Mouse (Mus musculus): ENCODE results near the gene Gm7029. TPM values are rescaled to one million over a fixed set of nuclear protein-coding genes. Genes with fewer than 3 reads are reported as not detected.

The Gm7029 gene
- total and polyA plus RNA-seq, 3 experiments, result not detected

- peaks cover 4% of the 10 kb centered on the region for H3K4me1 ChIP-seq (ENCODE audit: control insufficient read depth, insufficient read depth, low read length)
- H3K4me3 ChIP-seq, result peak overlapping the region; percentile 59; the same call in 1 of the 2 replicates
- H3K9ac ChIP-seq (ENCODE audit: low read depth, low read length), result no peak overlapping the region
- peaks cover 3% of the 10 kb centered on the region; the same call in 1 of the 2 replicates for H3K36me3 ChIP-seq (ENCODE audit: control insufficient read depth, insufficient read depth, low read length)
- intact Hi-C loops (cut with DNase I), result no loop called here
- peak overlapping the region; percentile 62; the same call in 1 of the 2 replicates for H3K27ac ChIP-seq
- no peaks in the 10 kb centered on the region for H3K79me2 ChIP-seq (replicated peaks; ENCODE audit: control insufficient read depth, insufficient read depth, low read length)
- H3K27me3 ChIP-seq (ENCODE audit: control insufficient read depth, insufficient read depth, low read length), result no peaks in the 10 kb centered on the region
- no peak for DNase-seq
- no peak for TF ChIP-seq CTCF (IDR thresholded peaks at IDR 0.05)
- TF ChIP-seq POLR2A (IDR thresholded peaks at IDR 0.05; ENCODE audit: insufficient read depth, low read depth, low read length), result no peak
- no peak for TF ChIP-seq EP300 (IDR thresholded peaks at IDR 0.05; ENCODE audit: insufficient read depth, low read depth, low read length)
- WGBS, result 70% methylated on average over 31 of the region's 31 CpGs
Observed at GRCm38 (mm10) chr17:33916847-33917655, 43.4 kb downstream of the Gm7029 start.

GRCm38 (mm10) chr17:33917656-33918292 is 44.1 kb downstream of the Gm7029 start:
- no peak for TF ChIP-seq EP300 (IDR thresholded peaks at IDR 0.05; ENCODE audit: insufficient read depth, low read depth, low read length)
- H3K27ac ChIP-seq, result no peak overlapping the region
- H3K9ac ChIP-seq (ENCODE audit: low read depth, low read length), result no peak overlapping the region
- peak in 1 of 2 experiments; percentile 24 for DNase-seq
- 82% methylated on average over 18 of the region's 18 CpGs for WGBS
- intact Hi-C loops (cut with DNase I), result no loop called here
- H3K27me3 ChIP-seq (ENCODE audit: control insufficient read depth, insufficient read depth, low read length), result no peaks in the 10 kb centered on the region
- no peak overlapping the region for H3K4me3 ChIP-seq
- H3K4me1 ChIP-seq (ENCODE audit: control insufficient read depth, insufficient read depth, low read length), result peaks cover 4% of the 10 kb centered on the region
- no peaks in the 10 kb centered on the region for H3K79me2 ChIP-seq (replicated peaks; ENCODE audit: control insufficient read depth, insufficient read depth, low read length)
- peaks cover 3% of the 10 kb centered on the region; the same call in 1 of the 2 replicates for H3K36me3 ChIP-seq (ENCODE audit: control insufficient read depth, insufficient read depth, low read length)

- Histone ChIP-seq H3K4me3 (peak overlapping the region; percentile 75), H3K79me2 (replicated peaks; ENCODE audit: control insufficient read depth, insufficient read depth, low read length) (no peaks in the 10 kb centered on the region), H3K27me3 (ENCODE audit: control insufficient read depth, insufficient read depth, low read length) (no peaks in the 10 kb centered on the region), H3K4me1 (ENCODE audit: control insufficient read depth, insufficient read depth, low read length) (peaks cover 4% of the 10 kb centered on the region), H3K9ac (ENCODE audit: low read depth, low read length) (0 out of 2 replicates have a peak overlapping the region, but pooled peaks have one; percentile 85), H3K36me3 (ENCODE audit: control insufficient read depth, insufficient read depth, low read length) (peaks cover 3% of the 10 kb centered on the region; the same call in 1 of the 2 replicates), H3K27ac (peak overlapping the region; percentile 92)
- intact Hi-C loops (cut with DNase I), result no loop called here
- TF ChIP-seq POLR2A (IDR thresholded peaks at IDR 0.05; ENCODE audit: insufficient read depth, low read depth, low read length) (no peak), EP300 (IDR thresholded peaks at IDR 0.05; ENCODE audit: insufficient read depth, low read depth, low read length) (0 out of 2 replicates have a peak, but pooled peaks have one; percentile 29)
- DNase-seq, result peak; percentile 66 to 68
- WGBS, result 54% methylated on average over 37 of the region's 37 CpGs
Observed at GRCm38 (mm10) chr17:33918293-33919203, 44.9 kb downstream of the Gm7029 start.

GRCm38 (mm10) chr17:33919351-33920281 is 46.0 kb downstream of the Gm7029 start:
- peak overlapping the region; percentile 85 for H3K9ac ChIP-seq (ENCODE audit: low read depth, low read length)
- H3K36me3 ChIP-seq (ENCODE audit: control insufficient read depth, insufficient read depth, low read length), result peaks cover 3% of the 10 kb centered on the region; the same call in 1 of the 2 replicates
- intact Hi-C loops (cut with DNase I), result loop anchor here (1.0 to 10.0 kb wide), 3 partner anchors 10 to 675 kb away; partner anchors contain the start of genes Ager, Pbx2 and Rgl2
- H3K79me2 ChIP-seq (replicated peaks; ENCODE audit: control insufficient read depth, insufficient read depth, low read length), result no peaks in the 10 kb centered on the region
- no peaks in the 10 kb centered on the region for H3K27me3 ChIP-seq (ENCODE audit: control insufficient read depth, insufficient read depth, low read length)
- peak; percentile 85 to 91 for DNase-seq
- WGBS, result under 1% methylated on average over 52 of the region's 52 CpGs
- TF ChIP-seq POLR2A (IDR thresholded peaks at IDR 0.05; ENCODE audit: insufficient read depth, low read depth, low read length) (peak; percentile 86), CTCF (IDR thresholded peaks at IDR 0.05) (peak; percentile 54), EP300 (IDR thresholded peaks at IDR 0.05; ENCODE audit: insufficient read depth, low read depth, low read length) (peak; percentile 80; the same call in 1 of the 2 replicates)
- peaks cover 4% of the 10 kb centered on the region for H3K4me1 ChIP-seq (ENCODE audit: control insufficient read depth, insufficient read depth, low read length)
- peak overlapping the region; percentile 75 for H3K4me3 ChIP-seq
- peak overlapping the region; percentile 92 for H3K27ac ChIP-seq
